Mouse (Mus musculus) frontal cortex, adult (tissue): ENCODE measurements around the gene Zfp976.
"Not testable (repeated sequence)": the region's sequence is repeated elsewhere in the genome, so short reads cannot be mapped to it uniquely, and the experiment has no call there.

Experiments
- ATAC-seq: cut with Nextera tagmentation; 2 replicates; pipeline ENCODE4 v1.9.2; 2017; ENCODE audit warnings: mild to moderate bottlenecking, moderate library complexity, mixed read lengths; ENCODE audit not compliant: low TSS enrichment

The Zfp976 gene

DNA sequence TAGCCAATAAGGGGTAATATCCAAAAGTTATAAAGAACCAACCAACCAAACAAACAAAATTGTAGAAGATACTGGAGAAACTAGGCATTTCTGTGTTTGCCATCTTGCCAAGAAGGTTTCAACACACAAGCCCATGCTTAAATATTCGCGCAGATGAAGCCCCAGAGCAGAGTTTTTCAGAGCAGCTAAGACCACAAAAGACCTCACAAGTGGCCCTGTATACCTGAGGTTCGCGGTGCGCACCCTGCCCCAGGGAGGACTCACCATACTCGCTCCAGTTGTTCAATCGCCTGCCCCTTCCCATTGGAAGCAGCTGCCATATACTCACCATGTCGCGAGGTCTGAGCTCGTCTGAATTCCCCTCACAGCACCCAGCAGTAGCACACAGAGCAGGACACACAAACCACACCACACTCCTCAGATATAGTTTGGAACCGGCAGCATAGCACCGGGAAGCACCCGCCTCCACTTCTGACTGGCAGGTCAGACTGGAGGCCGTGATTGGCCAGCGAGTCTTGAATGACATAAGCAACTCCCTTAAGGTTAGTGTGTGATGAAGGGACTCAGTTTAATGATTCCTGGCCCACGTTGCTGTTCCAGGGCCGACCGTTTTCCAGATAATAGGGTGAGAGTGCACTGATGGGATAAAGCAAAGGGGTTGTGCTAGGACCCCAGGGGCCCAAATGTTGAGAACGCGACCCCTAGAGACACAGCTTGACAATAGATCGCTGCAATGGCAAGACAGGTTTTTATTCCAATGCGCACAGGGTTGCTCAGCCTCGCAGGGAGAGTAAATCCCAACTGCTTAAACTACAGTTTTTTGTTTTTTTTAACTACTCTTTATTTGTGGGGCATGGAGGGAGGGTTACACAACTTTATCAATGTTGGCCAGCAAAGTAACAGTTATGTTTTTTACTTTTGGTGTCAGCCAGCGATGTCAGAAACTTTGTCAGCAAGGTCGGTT, at the start of gene Zfp976:
Gene Zfp976, minus strand, starts transcription at position 437 of the 964 bp plus-strand sequence.
- ATAC-seq: peak; percentile 85

DNA sequence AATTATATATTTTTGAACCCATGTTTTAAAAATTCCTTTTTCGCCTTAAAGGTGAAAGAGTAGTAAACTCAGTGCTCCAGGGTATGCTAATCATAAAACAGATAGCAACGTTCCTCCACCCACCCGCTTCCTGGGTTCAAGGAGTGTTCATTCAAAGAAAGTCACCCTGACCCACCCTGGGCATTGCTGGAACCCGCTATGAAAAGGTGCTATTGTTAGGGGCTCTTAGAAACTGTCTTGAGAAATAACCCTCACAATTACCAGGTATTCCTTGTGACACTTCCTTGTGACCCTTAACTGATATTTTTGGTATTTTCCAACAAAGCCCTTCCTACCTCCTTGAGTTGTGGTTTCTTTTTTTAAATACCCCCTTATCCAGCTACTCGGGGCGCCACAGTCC, 37.7 kb upstream of the Zfp976 start:
- not testable (repeated sequence) for ATAC-seq

DNA sequence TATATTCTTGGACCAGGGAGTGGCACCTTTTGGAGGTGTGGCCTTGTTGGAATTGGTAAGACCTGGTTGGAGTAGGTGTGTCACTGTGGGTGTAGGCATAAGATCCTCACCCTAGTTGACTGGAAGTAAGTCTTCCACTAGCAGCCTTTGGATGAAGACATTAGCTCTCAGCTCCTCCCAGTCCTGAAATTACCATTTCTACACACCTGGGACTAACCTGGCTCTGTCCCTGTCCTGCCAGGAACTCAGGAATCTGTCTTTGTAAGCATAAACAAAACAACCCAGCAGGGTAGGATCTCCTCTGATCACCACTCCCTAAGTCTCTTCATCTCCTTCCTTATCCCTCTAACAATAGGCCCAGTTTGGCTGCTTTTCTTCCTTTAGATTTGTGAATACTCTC, 37.3 kb upstream of the Zfp976 start:
- ATAC-seq: not testable (repeated sequence)

DNA sequence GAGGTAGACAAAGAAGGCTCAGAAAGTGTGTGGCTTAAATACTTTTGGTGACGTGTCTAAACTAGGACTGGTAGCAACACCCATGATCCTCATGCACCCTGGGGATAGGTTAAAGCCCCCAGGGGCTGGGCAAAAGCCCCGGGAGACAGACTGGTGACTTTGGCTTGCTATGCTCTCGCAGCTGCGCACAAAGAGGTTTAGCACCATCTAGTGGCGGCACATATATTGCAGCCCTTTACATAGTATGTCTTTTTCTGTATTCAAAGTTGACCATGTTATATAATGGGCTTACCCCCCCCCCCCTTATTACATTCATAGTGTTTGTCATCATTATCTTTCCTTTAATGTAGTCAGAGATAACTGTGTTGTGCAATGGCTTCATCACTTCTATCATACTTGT, 17.8 kb upstream of the Zfp976 start:
- ATAC-seq: not testable (repeated sequence)

DNA sequence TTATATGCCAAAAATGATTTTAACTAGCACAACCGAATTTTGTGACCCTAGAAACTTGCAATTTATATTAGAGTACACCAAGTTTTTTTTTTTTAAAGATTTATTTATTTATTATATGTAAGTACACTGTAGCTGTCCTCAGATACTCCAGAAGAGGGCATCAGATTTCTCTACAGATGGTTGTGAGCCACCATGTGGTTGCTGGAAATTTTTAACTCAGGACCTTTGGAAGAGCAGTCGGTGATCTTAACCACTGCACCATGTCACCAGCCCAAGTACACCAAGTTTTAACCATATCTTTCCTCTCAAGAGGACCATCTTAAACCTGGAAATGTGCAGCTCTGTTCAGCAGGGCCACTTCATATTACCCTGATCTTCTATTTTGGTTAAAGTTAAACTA, 12.8 kb upstream of the Zfp976 start:
- ATAC-seq: not testable (repeated sequence)

DNA sequence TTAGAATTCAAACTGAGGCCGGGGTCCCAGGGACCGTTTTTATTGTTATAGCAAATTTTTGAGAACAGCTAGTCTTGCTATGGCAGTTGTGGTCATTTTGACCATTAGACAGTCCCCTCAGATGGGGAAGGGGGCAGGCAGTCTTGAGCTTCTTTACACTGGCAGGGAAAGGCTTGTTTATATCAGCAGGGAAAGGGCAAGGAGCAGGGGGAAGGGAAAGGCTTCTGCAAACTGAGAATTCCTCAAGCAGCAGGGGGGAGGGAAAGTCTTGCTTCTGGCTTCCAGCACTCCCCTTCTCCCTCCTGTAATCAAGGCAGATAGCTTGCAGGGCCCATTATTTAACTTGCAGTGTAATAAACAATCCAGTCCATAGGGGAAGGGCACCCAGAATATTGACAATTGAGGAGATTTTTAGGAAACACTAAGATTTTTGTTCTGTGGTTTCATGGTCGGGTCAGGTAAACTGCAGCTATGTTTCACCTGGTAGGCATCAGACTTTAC, 782 bp upstream of the Zfp976 start:
- not testable (repeated sequence) for ATAC-seq

DNA sequence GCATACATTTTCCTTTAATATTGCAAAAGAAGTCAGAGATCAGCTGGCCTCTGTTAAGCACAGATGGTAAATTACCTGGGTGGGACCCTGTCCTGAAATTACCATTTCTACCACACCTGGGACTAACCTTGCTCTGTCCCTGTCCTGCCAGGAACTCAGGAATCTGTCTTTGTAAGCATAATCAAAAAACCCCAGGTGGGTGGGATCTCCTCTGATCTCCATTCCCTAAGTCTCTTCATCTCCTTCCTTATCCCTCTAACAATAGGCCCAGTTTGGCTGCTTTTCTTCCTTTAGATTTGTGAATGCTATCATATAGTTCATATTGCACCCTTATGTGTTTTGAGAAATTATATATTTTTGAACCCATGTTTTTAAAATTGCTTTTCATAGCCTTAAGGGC, 11.4 kb downstream of the Zfp976 start:
- not testable (repeated sequence) for ATAC-seq

DNA sequence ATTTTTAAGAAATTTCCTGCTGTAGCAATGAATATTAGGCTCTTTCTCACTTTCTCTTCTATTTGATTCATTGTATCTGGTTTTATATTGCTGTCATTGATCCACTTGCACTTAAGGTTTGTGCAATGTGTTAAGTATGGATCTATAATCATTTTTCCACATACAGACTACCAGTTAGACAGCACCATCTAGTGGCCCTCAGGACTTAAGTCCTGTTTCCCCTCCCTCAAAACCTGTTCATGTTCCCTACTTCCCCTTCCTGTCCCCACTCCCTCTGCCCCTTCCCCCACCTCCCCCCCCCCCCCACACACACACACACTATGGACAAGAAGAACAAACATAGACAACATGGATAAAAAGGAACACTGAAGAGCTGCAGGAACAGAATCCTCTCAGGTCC, 46.7 kb downstream of the Zfp976 start:
- not testable (repeated sequence) for ATAC-seq

DNA sequence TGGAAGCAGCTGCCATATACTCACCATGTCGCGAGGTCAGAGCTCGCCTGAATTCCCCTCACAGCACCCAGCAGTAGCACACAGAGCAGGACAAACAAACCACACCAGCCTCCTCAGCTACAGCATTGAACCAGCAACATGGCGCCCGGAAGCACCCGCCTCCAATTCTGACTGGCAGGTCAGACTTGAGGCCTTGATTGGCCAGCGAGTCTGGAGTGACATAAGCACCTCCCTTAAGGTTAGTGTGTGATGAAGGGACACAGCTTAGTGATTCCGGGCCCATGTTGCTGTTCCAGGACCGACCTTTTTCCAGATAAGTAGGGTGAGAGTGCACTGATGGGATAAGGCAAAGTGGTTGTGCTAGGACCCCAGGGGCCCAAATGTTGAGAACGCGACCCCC, 50.0 kb downstream of the Zfp976 start, which contains the start of gene Zfp977:
Gene Zfp977, minus strand, starts transcription at position 135 of the 400 bp plus-strand sequence.
- not testable (repeated sequence) for ATAC-seq

DNA sequence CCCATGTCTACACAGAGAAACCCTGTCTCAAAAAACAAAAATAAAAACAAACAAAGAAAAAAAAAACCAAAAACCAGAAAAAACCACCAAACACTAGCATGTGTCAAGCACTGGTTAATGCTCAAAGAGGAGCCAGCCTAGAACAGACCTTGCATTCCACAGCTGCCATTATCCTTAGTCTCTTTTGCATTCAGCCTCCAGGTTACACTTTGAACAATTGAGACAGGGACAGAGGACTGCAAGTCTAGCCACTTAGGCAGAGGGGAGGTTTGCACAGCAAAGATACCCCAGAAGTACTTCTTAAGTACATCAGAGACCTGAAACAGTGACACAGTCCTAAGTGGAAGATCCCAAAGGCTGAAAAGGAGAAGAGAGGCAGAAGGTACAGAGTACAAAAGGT, 51.1 kb downstream of the Zfp976 start:
- ATAC-seq: not testable (repeated sequence)

DNA sequence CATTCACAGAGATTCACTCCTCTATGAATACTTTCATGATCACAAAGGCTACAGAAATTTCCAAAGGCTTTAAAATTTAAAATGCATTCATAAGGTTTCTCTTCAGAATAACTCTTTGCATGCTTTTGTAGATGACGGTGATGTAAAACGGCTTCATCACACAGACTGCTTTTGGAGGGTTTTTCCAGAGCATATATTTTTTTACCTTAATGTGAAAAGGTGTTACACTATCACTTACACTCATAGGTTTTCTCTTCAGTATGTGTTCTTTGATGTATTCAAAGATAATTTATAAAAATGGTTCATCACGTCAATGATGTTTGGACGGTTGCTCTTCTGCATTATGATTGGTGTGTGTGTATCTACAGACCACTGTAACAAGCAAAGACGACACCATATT, 63.9 kb downstream of the Zfp976 start, which contains the start of gene Gm21028:
Gene Gm21028, minus strand, starts transcription at position 101 of the 400 bp plus-strand sequence.
- no peak for ATAC-seq
